Mouse (Mus musculus) liver, embryonic 14.5 days (tissue): ENCODE measurements around the gene Mcf2l. TPM values are rescaled to one million over a fixed set of nuclear protein-coding genes. Genes with fewer than 3 reads are reported as not detected.
A peak's percentile ranks its signal among the peaks of the same experiment; 100 is the strongest.

ENCODE experiments used
- ATAC-seq: fragments of 200-750 bp; cut with Nextera tagmentation; 2 replicates; pipeline ENCODE4 v1.8.0; 2017; ENCODE audit warnings: moderate number of reproducible peaks, mild to moderate bottlenecking, moderate library complexity; ENCODE audit not compliant: insufficient read depth
- DNase-seq, 3 experiments: peaks; one replicate each; pipeline ENCODE4 v3.0.0-alpha.2; 2012 to 2013; ENCODE audit warnings: low read depth in 3 of 3, low spot score in 3 of 3
- H3K27ac ChIP-seq: fragments of 300-500 bp; sonication (generic); 2 replicates; pipeline ENCODE4 v1.5.1; 2014; ENCODE audit warnings: moderate library complexity, mild to moderate bottlenecking, control low read depth, inconsistent platforms
- H3K27me3 ChIP-seq: fragments of 300-500 bp; sonication (generic); 2 replicates; pipeline ENCODE4 v1.6.1; 2014; ENCODE audit warnings: mild to moderate bottlenecking, low read length, moderate library complexity; ENCODE audit not compliant: control insufficient read depth, insufficient read depth
- H3K36me3 ChIP-seq: fragments of 300-500 bp; sonication (generic); replicated peaks from 2 replicates; pipeline ENCODE4 v1.6.1; 2014; ENCODE audit warnings: low read depth; ENCODE audit not compliant: control insufficient read depth, insufficient read depth
- H3K4me1 ChIP-seq, 2 experiments: fragments of 200-500 bp in 1 of 2; fragments of 300-500 bp in 1 of 2; sonication (generic) in 1 of 2; replicated peaks; 2 replicates each; pipeline ENCODE4 v1.6.1; 2012 to 2014; ENCODE audit warnings: antibody characterized with exemption in 1 of 2, inconsistent platforms in 1 of 2, low read length in 1 of 2; ENCODE audit not compliant: control insufficient read depth in 2 of 2, insufficient read depth in 2 of 2
- H3K4me2 ChIP-seq: fragments of 300-500 bp; sonication (generic); 2 replicates; pipeline ENCODE4 v1.6.1; 2014; ENCODE audit warnings: low read depth, mild to moderate bottlenecking, control low read depth, moderate library complexity
- H3K4me3 ChIP-seq, 2 experiments: fragments of 200-500 bp in 1 of 2; fragments of 300-500 bp in 1 of 2; sonication (generic) in 1 of 2; 2 replicates each; pipeline ENCODE4 v1.5.1; 2012 to 2014; ENCODE audit warnings: low read depth in 2 of 2, low read length in 2 of 2, mild to moderate bottlenecking in 2 of 2, control low read depth in 1 of 2, inconsistent platforms in 1 of 2, moderate library complexity in 1 of 2; ENCODE audit not compliant: insufficient read depth in 1 of 2
- H3K9ac ChIP-seq: fragments of 300-500 bp; sonication (generic); replicated peaks from 2 replicates; pipeline ENCODE4 v1.6.1; 2014; ENCODE audit warnings: mild to moderate bottlenecking, control low read depth, moderate library complexity
- H3K9me3 ChIP-seq: fragments of 300-500 bp; sonication (generic); 2 replicates; pipeline ENCODE4 v1.6.1; 2016; ENCODE audit warnings: low read length, mixed read lengths; ENCODE audit not compliant: control insufficient read depth
- CTCF ChIP-seq: IDR thresholded peaks from 2 replicates; pipeline ENCODE4 v1.5.1; 2016; ENCODE audit warnings: antibody characterized with exemption, low read depth, control low read depth
- EP300 ChIP-seq: IDR thresholded peaks from 2 replicates; pipeline ENCODE4 v1.6.1; 2016; ENCODE audit warnings: antibody characterized with exemption, low read depth
- WGBS: fragments of 180-500 bp; shearing (Covaris S2); extraction: QIAGEN DNeasy Blood & Tissue Kit; methylation state at CpG from one replicate; pipeline ENCODE4 v1.1.7; 2014; ENCODE audit not compliant: insufficient replicate concordance; 5-methylcytosine and 5-hydroxymethylcytosine counted together
- polyA plus RNA-seq, 2 experiments: library from polyadenylated mRNA; depleted of rRNA in 1 of 2; stranded (reverse) in 1 of 2; unstranded in 1 of 2; fragments of >200 nt; fragmentation: Nextera tagmentation in 1 of 2; extraction: Ambion mirVana in 1 of 2; gene quantifications; 2 replicates each; pipeline versions ENCODE4 v1.2.1 to v1.2.3; 2012 to 2014

Gene Mcf2l
- polyA plus RNA-seq, 2 experiments: 0.44 to 0.72 TPM

GRCm38 (mm10) chr8:13037569-13037968 is 164.0 kb downstream of the Mcf2l start:
- TF ChIP-seq CTCF (no peak), EP300 (no peak)
- Histone ChIP-seq H3K4me3 (peak overlapping the region in 1 of 2 experiments; percentile 36; a peak in 2 of 4 replicates), H3K27me3 (no peaks in the 10 kb centered on the region), H3K36me3 (no peaks in the 10 kb centered on the region; the same call in 1 of the 2 replicates), H3K27ac (peak overlapping the region; percentile 31), H3K9ac (no peak overlapping the region), H3K4me1 (peaks cover 0 to 8% of the 10 kb centered on the region in 2 experiments; a peak in 2 of 4 replicates), H3K4me2 (peak overlapping the region; percentile 47), H3K9me3 (no peaks in the 10 kb centered on the region)
- WGBS: 22% methylated on average over 5 of the region's 5 CpGs
- peak in 1 of 3 experiments; percentile 24 for DNase-seq
- ATAC-seq: peak; percentile 87

GRCm38 (mm10) chr8:13039054-13039453 is 165.4 kb downstream of the Mcf2l start:
- Histone ChIP-seq H3K27ac (no peak overlapping the region), H3K36me3 (no peaks in the 10 kb centered on the region; the same call in 1 of the 2 replicates), H3K27me3 (no peaks in the 10 kb centered on the region), H3K9me3 (no peaks in the 10 kb centered on the region), H3K4me2 (peak overlapping the region; percentile 47; the same call in 1 of the 2 replicates), H3K4me3 (no peak overlapping the region), H3K4me1 (peaks cover 0 to 8% of the 10 kb centered on the region in 2 experiments; a peak in 2 of 4 replicates), H3K9ac (no peak overlapping the region)
- TF ChIP-seq EP300: no peak
- no peak for TF ChIP-seq CTCF
- DNase-seq (no peak), ATAC-seq (no peak)
- WGBS: 49% methylated on average over 6 of the region's 6 CpGs

GRCm38 (mm10) chr8:13041459-13041858 is 167.9 kb downstream of the Mcf2l start:
- Histone ChIP-seq H3K4me3 (no peak overlapping the region), H3K36me3 (no peaks in the 10 kb centered on the region; the same call in 1 of the 2 replicates), H3K27ac (no peak overlapping the region), H3K27me3 (no peaks in the 10 kb centered on the region), H3K9ac (no peak overlapping the region), H3K9me3 (no peaks in the 10 kb centered on the region), H3K4me2 (no peak overlapping the region), H3K4me1 (peaks cover 0 to 6% of the 10 kb centered on the region in 2 experiments; a peak in 2 of 4 replicates)
- ATAC-seq (no peak), DNase-seq (no peak)
- TF ChIP-seq CTCF (no peak), EP300 (no peak)
- 41% methylated on average over 4 of the region's 4 CpGs for WGBS

GRCm38 (mm10) chr8:13047652-13048051 is 174.0 kb downstream of the Mcf2l start:
- Histone ChIP-seq H3K9ac (no peak overlapping the region), H3K36me3 (no peaks in the 10 kb centered on the region; the same call in none of the 2 replicates), H3K4me2 (no peak overlapping the region), H3K9me3 (no peaks in the 10 kb centered on the region), H3K27ac (no peak overlapping the region), H3K4me3 (no peak overlapping the region), H3K4me1 (0 out of 4 replicates have a peak, but pooled peaks cover 0 to 3% of the 10 kb centered on the region in 2 experiments), H3K27me3 (no peaks in the 10 kb centered on the region)
- no peak for ATAC-seq
- 54% methylated on average over 5 of the region's 5 CpGs for WGBS
- DNase-seq: no peak
- TF ChIP-seq EP300: no peak
- TF ChIP-seq CTCF: no peak

GRCm38 (mm10) chr8:13050550-13050949 is 176.9 kb downstream of the Mcf2l start:
- DNase-seq: no peak
- Histone ChIP-seq H3K36me3 (no peaks in the 10 kb centered on the region; the same call in none of the 2 replicates), H3K4me1 (0 out of 4 replicates have a peak, but pooled peaks cover 0 to 3% of the 10 kb centered on the region in 2 experiments), H3K9me3 (no peaks in the 10 kb centered on the region), H3K4me2 (no peak overlapping the region), H3K27me3 (no peaks in the 10 kb centered on the region), H3K4me3 (no peak overlapping the region), H3K27ac (no peak overlapping the region), H3K9ac (no peak overlapping the region)
- ATAC-seq: no peak
- WGBS: 68% methylated on average over 10 of the region's 10 CpGs
- no peak for TF ChIP-seq CTCF
